Mouse (Mus musculus): ENCODE measurements at regions not wholly inside any gene's neighbourhood (a gene's known extent, or its start where the extent isn't known, plus 50 kb on each side); places are given as distances from the start of the nearest gene placed in this dataset.

GRCm38 (mm10) chr2:148505651-148506050 is 62.3 kb upstream of the Cd93 start:
- DNase-seq (ENCODE audit: low spot score in 2 of 2), result no peak

- no peak for DNase-seq (ENCODE audit: low spot score in 2 of 2)
Measured at GRCm38 (mm10) chr2:148503143-148503854, 59.9 kb upstream of the Cd93 start.

GRCm38 (mm10) chr2:148502321-148502720 is 59.0 kb upstream of the Cd93 start:
- DNase-seq (ENCODE audit: low spot score in 2 of 2), result no peak

GRCm38 (mm10) chr2:148500235-148500936 is 57.0 kb upstream of the Cd93 start:
- DNase-seq (ENCODE audit: low spot score in 2 of 2), result peak in 1 of 2 experiments; percentile 5

GRCm38 (mm10) chr2:148497452-148498302 is 54.3 kb upstream of the Cd93 start:
- DNase-seq (ENCODE audit: low spot score in 2 of 2), result no peak

GRCm38 (mm10) chr2:148496151-148497040 is 53.0 kb upstream of the Cd93 start:
- no peak for DNase-seq (ENCODE audit: low spot score in 2 of 2)

- no peak for DNase-seq (ENCODE audit: low spot score in 2 of 2)
Measured at GRCm38 (mm10) chr2:148495485-148495884, 52.1 kb upstream of the Cd93 start.

GRCm38 (mm10) chr2:148493281-148493680 is 49.9 kb upstream of the Cd93 start:
- no peak for DNase-seq (ENCODE audit: low spot score in 2 of 2)
